Mouse (Mus musculus) gastrocnemius, adult 18-20 months (tissue): ENCODE data around the gene Ablim2. TPM values are rescaled to one million over a fixed set of nuclear protein-coding genes. Genes with fewer than 3 reads are reported as not detected.

Experiments used
- DNase-seq: peaks from one replicate; pipeline ENCODE4 v3.0.0; 2021; ENCODE audit warnings: low spot score
- total RNA-seq, 2 experiments: library from RNA; stranded (reverse); gene quantifications; 2 replicates each; pipeline ENCODE4 v1.2.3; 2021

The Ablim2 gene
- total RNA-seq, 2 experiments from 2014 or later, result 35.0 to 45.0 TPM

DNA sequence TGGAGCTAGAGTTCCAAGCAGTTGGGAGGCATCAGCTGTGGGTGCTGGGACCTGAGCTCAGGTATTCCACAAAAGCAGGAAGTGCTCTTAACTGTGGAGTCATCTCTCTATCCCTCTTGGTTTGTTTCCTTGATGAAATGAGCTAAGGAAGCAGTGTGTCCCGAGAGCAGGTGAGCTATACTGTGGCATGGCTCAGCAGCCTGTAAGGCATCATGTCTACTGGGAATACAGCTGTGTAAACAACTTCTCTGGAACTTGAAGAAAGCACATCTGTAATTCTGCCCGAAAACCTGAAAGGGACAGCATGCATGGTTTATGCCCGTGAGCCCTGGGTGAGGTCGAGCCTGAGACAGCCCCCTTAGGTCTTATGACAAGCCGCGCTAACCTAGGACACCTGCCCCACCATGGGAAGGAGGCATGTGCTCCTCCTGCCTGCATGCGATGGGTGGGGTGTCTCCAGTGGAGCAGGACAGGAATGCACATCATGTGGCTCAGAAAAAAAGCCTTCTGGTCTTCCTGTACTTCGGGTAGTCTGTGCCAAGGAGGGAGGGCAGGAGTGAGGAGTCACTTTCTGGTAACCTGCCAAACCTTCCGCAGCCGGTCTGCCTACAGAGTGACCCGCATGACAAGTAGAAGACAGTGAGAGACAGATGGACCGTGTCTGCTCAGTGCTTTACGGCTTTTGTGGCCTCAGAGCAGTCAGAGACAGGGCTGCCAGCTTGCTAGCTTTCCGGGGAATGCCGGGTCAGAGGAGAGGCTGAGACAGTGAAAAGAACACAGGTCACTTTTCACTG lies 150.2 kb downstream of the Ablim2 start:
- DNase-seq, result peak; percentile 65

DNA sequence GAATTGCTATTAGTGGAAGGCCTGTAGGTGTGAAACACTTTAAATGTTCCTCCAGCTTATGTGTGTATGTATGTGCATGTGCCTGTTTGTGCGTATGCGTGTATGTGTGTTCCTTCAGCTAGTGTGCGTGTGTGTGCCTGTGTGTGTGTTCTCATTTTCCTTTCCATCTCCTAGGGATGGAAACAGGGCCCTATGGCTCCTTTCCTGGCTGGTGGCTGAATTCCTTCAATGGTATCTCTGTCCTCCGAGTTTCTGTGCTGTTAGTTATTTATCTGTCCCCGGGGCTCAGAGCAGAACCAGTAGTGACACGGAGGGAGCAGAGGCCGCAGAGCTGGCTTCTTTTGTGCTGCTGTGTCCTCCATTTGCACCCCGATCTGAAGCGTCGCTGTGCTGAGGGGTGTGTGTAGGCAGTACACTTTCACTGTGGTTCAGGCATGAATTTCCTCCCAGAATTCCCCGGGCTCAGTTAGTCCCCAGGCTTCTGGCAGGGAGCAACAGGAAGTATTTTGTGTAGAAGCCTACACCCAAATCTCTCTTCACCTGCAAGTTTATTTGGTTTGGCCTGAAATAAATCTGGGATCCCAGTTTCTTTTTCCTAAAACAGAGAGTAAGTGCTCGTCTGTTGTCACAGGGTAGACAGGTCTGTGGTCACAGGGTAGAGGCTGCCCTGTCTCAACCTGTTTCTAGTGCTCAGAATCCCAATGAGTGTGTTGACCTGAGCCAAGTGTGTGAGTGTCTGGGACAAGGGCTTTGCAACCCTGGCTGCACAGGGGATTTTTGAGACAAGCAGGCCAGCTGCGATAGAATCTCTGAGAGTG lies 151.2 kb downstream of the Ablim2 start:
- DNase-seq, result no peak

DNA sequence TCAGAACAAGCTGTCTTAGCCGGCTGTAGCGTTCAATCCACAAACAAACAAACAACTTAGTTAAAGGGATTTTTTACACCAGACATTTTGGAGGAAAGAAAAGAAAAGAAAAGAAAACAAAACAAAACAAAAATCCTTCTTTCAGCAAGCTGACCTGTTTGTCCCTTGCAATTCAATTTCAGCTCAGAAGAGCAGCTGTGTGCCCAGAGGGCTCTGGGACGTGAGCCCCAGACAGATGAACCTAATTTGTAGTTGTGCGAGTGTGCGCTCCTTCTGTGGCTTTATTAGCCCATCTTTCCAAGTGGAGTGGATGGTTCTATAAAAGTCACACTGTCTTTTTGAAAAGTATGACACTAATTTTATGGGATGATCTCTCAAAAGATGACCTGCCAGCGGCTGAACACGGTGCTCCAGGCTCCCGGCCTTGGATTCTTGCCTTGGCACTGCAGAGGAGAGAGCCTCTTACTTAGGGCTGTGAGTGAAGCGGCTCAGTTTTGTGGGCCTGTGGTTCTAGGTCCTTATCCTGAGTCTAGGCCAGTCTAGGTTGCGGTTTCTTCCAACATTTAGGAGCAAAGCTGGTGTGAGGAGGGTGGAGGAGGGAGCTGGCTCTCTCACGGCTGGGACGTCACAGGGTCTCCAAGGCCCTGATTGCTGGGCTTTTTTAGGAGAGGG lies 158.1 kb downstream of the Ablim2 start:
- no peak for DNase-seq

DNA sequence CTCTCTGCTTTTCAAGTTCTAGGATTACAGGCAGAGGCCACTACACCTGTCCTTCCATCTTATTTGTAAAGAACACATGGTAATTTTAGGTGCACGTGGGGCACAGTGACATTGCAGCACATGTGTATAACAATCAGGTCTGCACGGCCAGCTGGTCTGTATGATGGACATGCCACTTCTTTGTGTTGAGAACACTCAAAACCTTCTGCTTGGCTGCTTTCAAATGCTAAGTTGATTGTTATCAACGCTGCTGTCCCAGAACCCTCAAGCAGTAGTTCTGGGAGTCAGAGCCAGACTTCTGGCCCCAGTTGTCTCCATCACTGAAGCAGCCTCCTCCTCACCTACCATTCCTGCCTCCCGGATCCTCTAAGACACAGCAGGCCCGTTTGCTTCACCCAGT lies 159.0 kb downstream of the Ablim2 start:
- no peak for DNase-seq

DNA sequence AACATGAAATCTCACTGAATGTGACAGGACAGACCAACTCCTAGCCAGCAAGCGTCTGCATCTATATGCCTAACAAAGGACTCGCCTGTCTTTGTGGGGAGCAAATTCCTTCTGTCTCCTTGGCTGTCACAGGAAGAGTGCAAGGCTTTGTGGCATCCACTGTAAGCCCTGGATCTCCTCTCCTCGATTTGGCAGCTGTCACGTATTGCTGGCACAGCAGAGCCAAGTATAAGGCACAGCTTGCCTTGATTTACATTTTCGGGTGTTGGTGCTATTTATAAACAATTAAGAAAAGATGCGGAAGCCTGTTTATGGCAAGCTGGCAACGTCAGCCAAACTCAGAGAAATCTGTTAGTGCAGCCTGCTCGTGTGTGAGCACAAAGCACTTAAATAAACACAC lies 160.7 kb downstream of the Ablim2 start:
- DNase-seq, result no peak

DNA sequence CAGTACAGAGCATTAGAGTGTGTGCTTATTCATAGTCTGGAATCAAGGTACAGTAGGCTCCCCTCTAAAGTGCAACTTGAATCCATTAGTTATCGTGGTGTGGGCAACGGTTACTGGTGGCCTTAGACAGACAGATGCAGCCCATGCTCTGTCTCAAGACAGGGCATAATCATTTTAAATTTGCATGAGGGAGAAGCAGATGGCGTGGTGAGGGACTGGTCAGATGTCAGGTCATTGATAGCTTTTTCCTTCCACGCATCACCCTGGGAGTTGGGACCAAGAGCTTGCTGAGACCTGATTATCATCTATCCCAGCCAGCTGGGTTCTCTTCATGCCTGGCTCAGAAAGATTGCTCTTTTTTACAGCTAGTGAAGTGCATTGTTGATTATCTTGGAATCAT lies 162.4 kb downstream of the Ablim2 start:
- no peak for DNase-seq

DNA sequence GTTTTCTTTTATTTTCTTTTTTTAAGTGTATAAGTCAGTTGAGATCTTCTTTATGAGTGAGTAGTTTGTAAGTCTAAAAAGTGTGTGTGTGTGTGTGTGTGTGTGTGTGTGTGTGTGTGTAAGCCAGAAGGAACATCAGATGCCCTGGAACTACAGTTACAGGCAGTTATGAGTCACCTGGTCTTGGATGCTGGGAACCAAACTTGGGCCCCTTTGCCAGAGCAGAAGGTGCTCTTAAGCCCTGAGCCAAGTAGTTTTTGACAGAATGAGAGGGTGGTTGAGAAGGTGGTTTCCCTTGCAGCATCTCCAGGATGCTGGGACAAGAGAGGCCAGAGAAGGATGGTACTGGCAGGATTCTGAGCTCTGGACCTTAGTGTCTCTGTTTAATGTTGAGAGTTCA lies 162.9 kb downstream of the Ablim2 start:
- DNase-seq, result no peak

DNA sequence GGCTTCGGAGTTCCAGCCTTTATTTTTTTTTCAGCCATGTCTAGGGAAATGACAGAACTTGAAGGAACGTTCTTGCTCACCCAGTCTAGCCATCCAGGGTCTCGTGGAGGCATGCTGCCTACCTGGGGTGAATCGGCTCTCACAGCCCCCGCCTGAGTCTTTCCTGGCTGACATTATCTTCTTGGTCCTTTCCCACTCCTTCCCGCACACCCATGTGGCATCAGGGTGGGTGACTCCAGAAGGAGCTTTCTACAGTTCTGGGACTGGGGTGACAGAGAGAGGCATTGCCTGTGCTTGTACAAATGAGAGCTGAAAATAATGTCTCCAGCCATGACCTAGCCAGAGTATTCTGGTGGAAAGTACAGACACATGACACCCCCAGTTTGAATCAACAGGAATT lies 163.5 kb downstream of the Ablim2 start:
- DNase-seq, result no peak

DNA sequence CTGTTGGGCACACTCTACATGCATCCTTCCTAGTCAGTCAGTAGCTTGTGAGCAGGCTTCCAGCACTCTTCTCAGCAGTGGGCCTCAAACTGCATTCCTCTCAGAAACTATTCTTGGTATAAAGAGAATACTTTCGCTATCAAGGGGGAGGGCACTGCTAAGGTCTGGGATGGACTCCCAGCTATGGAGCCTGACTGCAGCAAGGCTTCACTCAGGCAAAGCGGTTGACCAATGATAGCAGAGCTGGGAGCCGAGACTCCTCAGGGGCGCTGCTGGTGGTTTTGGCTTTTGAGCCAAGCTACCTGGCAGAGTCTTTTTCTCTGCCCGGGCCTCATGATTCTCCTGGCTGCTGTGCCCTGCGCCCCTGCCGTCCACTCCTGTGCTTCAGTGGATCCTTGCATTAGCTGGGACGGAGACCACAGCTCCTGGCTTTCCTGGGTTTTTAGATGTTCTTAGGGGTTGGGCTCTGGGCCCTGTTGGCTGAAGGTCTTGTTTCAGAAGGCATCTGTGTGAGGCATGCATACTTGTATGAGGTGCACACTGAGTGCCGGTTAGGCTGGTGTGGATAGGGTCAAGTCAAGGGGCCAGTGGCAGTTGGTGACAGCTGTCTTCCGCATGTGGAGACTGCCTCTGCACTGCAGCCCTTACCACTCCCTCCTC lies 164.0 kb downstream of the Ablim2 start:
- DNase-seq, result peak; percentile 50

DNA sequence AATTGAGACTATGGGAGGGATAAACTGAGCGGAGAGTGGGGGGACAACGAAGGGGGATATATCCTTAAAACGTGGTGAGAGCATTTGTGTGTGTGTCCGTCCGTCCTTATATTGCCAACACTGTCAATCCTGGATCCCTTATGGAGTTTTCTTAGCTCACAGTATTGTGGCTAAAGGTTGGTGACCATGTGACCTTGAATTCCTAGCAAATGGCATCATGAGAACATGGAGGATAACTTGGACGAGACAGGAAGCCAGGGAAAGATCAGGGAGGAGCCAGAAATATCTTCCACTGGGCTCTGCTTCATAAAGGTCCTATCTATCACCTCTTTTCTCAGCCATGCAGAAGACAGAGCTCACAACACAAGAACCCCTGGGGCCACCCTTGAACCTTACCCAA lies 165.8 kb downstream of the Ablim2 start:
- DNase-seq, result no peak

DNA sequence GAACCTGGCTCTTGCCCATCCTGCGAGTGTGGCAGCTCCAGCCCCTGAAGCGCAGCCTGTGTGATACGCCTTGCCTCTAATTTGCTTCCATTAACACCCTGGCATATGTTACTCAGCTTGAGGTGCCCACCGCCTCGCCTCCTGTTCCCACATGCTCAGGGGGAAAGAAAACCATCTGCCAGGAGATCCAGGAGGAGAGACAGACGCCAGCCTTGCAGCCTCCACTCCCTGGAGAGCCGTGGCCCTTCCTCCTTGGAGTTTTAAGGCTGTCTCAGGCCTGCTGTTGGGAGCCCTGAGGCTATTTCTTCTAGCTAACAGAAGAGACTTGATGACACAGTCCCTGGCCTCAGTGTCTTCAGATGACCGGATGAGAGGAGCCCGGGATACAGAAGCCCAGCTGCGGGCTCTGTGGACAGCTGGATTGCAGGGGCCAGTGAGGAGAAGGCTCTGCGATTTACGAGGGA lies 167.5 kb downstream of the Ablim2 start:
- DNase-seq, result no peak

DNA sequence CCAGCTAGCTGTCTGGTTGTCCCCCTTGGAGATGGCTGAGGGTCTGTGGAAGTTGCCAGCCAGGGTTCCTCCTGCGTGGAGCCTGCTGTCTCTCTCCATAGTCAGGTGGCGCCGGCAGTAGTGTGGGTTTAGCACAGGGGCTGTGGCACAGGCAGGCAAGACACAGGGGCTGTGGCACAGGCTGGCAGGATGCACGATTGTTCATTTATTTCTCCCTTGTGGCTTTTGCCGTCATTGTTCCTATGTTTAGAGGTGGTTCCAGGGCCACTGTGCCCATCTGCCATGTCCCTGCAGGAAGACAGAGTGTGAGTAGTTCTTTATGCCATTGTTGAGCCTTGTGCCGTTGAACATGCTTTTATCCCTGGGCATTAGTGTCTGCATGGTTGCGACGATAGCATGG lies 168.8 kb downstream of the Ablim2 start:
- DNase-seq, result no peak

DNA sequence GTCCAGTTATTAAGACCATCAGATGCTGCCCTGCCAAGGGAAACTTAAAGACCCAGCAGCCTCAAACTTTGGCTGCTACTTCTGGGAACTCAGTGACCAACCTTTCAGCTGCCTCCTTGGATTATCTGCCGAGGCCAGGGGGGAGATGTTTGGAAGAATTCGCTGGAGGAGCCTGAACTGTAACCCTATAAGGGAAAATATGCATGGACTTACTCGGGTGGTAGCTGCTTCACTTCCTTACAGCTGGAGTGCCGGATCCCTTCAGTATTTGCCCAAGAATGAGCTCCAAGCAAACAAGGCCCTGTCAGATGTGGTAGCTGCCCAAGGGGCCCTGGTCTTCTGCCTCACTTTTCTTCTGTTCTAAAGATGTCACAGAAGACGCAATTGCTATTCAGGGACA lies 173.6 kb downstream of the Ablim2 start:
- no peak for DNase-seq

DNA sequence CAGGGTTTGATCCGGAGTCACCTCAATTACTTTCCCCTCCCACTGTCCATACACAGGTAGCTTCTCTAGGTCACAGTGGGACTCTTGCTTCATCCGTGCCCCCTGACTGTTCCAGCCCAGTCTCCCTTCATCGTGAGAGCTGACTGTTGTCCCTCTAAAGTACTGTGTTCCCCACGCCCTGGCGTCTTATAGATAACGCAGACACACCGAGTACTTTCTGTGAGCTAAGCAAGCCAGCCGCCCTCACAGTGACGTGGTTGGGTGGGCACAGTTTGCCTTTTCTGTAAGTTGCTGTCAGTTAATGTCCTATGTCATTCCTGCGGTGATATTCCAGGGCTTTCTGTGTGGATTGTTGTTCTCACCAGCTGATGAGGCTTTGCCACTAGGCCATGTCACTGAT lies 175.4 kb downstream of the Ablim2 start:
- DNase-seq, result no peak

Other genes with a start within 250 kb of the Ablim2 start
- gene Cpz, start 232.2 kb upstream of the Ablim2 start, total RNA-seq, result under 1 TPM in 1 of 2 experiments, not detected in 1; 0.12 TPM
- gene Trmt44, start 182.8 kb upstream of the Ablim2 start, total RNA-seq, result 1 to 10 TPM; 1.7 TPM
- gene Acox3, start 174.8 kb upstream of the Ablim2 start, total RNA-seq, result 10 to 100 TPM; 17.3 to 18.2 TPM
- gene Htra3, start 78.1 kb upstream of the Ablim2 start, total RNA-seq, result 10 to 100 TPM; 28.4 to 34.8 TPM
- 1 to 10 TPM; 2.1 to 3.9 TPM for gene Sh3tc1, start 17.9 kb upstream of the Ablim2 start, total RNA-seq
- 1 to 10 TPM; 5.8 to 7.8 TPM for gene Afap1, start 135.4 kb downstream of the Ablim2 start, total RNA-seq